Mouse (Mus musculus): ENCODE results near the gene Gm10663. TPM values are rescaled to one million over a fixed set of nuclear protein-coding genes. Genes with fewer than 3 reads are reported as not detected.

The Gm10663 gene
- total RNA-seq (2023) = not detected

GRCm38 (mm10) chr8:65074733-65075132, at the start of gene Gm10663:
Gene Gm10663, plus strand, starts transcription at chr8:65075033.

DNA sequence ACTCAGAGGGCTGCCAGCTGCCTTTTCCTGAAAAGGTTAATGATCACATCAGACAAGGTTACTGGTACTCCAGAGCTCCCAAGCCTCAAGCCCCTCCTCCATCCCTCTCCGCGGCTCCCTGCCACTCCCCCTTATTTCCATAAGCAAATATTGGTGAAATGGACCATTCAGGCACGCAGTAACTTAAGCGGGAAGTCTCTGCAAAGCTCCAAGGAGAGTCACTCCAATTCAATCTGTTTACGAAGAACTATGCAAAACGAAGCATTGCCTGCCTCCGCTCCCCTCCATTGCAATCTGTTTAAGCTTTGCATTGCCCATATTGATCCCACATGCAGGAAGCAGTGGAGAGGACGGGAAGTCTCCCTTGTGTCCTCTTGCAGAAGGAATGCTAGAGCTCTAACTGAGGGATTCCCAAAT, 37.7 kb upstream of the Gm10663 start, which contains the start of gene Apela:
Gene Apela (minus strand): TSS at position 220 of the 417 bp plus-strand sequence.

Other genes with a start within 250 kb of the Gm10663 start
- 10 to 100 TPM; 38.7 to 61.9 TPM for gene Klhl2, start 225.0 kb upstream of the Gm10663 start, total RNA-seq (2023)
- 10 to 100 TPM; 23.4 to 26.8 TPM for gene Tmem192, start 127.8 kb upstream of the Gm10663 start, total RNA-seq (2023)
- not detected for gene Trim75, start 87.2 kb upstream of the Gm10663 start, total RNA-seq (2023)
- not detected for gene Trim61, start 56.5 kb upstream of the Gm10663 start, total RNA-seq (2023)
- not detected for gene Trim60, start 56.4 kb upstream of the Gm10663 start, total RNA-seq (2023)
- not detected for gene Apela, start 37.7 kb upstream of the Gm10663 start, total RNA-seq (2023)
- not detected for gene BC030870, start 54.5 kb downstream of the Gm10663 start, total RNA-seq (2023)

All from neutrophil, adult 83 days (primary cell).